Mouse (Mus musculus): ENCODE measurements at regions not wholly inside any gene's neighbourhood (a gene's known extent, or its start where the extent isn't known, plus 50 kb on each side); places are given as distances from the start of the nearest gene placed in this dataset.

DNA sequence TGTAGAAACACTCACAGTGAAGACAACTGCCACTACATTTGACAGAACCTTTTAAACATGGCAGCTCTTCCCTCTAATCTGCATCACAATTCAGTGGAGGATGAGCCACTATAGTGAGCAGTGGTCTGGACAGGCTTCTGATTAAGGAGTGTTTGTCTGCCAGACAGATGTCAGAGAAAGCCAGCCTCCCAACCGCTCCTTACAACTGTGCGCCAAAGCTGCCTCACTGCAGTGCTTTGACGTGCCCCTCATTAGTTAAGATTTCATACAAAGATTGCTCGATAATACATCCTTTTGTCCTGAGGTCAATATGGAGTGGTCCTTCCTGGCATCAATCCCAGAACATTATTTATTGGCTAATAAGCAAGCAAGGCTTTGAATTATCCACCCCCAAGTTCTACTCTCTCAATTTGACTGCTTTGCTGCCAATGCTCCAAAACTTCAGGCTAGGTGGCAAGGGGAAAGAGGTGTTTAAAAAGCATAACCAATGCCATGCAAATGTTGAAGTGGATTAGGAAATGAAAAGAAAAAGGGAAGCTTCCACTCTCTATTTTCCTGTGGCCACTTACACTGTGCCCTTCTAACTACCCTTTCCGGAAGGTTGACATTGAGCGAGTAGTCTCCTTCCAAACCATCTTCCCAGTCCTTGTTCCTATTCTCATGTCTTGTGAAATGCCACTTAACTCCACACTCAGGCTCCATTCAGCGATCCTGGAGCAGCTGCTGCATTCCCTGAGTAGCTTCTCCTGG is 248.7 kb downstream of the Nsun3 start:
- TF ChIP-seq CTCF (IDR thresholded peaks at IDR 0.05; ENCODE audit: low read depth, low read length), result no peak
- TF ChIP-seq POLR2A (IDR thresholded peaks at IDR 0.05; ENCODE audit: borderline replicate concordance, low read depth, low read length), result no peak
